ENCODE assay signal across 7 mouse cellular contexts in genomic region chr3:108209946-108210770, GRCm38 (mm10). TPM values are rescaled to one million over a fixed set of nuclear protein-coding genes. Genes with fewer than 3 reads are reported as not detected.
DNase-seq lines count a peak whose midpoint lies in the region; ATAC-seq lines count a peak whose summit lies in the region.

No protein-coding gene starts in this region.

- H3K36me3 ChIP-seq in intestine, embryonic 16.5 days (ENCODE audit: control insufficient read depth, insufficient read depth, low read length) = peaks cover 6% of the 10 kb centered on the region; the same call in 1 of the 2 replicates
- peaks cover 6% of the 10 kb centered on the region for H3K36me3 ChIP-seq in midbrain, embryonic 11.5 days (ENCODE audit: control insufficient read depth, insufficient read depth, low read length)

- H3K4me3 ChIP-seq in intestine, embryonic 16.5 days (ENCODE audit: low read length) = peak overlapping the region; percentile 65
- H3K4me3 ChIP-seq in midbrain, embryonic 11.5 days (ENCODE audit: low read depth, low read length) = peak overlapping the region; percentile 61

- peak overlapping the region; percentile 80 for H3K27ac ChIP-seq in intestine, embryonic 16.5 days (ENCODE audit: low read length)
- peak overlapping the region; percentile 89 for H3K27ac ChIP-seq in midbrain, embryonic 11.5 days (ENCODE audit: low read depth, low read length)

- H3K9me3 ChIP-seq in intestine, embryonic 16.5 days (ENCODE audit: control insufficient read depth, low read length) = no peaks in the 10 kb centered on the region
- no peaks in the 10 kb centered on the region for H3K9me3 ChIP-seq in midbrain, embryonic 11.5 days (ENCODE audit: control insufficient read depth, low read length)

- peak overlapping the region; percentile 89 for H3K4me2 ChIP-seq in intestine, embryonic 16.5 days (ENCODE audit: low read depth, low read length)
- H3K4me2 ChIP-seq in midbrain, embryonic 11.5 days = peak overlapping the region; percentile 69

- peak; percentile 95 for ATAC-seq in intestine, embryonic 16.5 days
- ATAC-seq in midbrain, embryonic 11.5 days (ENCODE audit: low FRiP score) = peak; percentile 96

- H3K27me3 ChIP-seq in intestine, embryonic 16.5 days (replicated peaks; ENCODE audit: control insufficient read depth, insufficient read depth, low read length) = no peaks in the 10 kb centered on the region
- no peaks in the 10 kb centered on the region for H3K27me3 ChIP-seq in midbrain, embryonic 11.5 days (ENCODE audit: control insufficient read depth, insufficient read depth, low read length)

- under 1% methylated on average over 58 of the region's 72 CpGs for WGBS in intestine, embryonic 16.5 days
- WGBS in midbrain, embryonic 11.5 days = under 1% methylated on average over 71 of the region's 72 CpGs

- intact Hi-C loops in left cerebral cortex, postnatal 36 days (cut with DNase I) = loop anchor here (2.0 to 5.0 kb wide), 2 partner anchors 47 to 128 kb away; partner anchors contain the start of gene Psma5

- H3K4me1 ChIP-seq in intestine, embryonic 16.5 days (ENCODE audit: control insufficient read depth, insufficient read depth, low read length) = peaks cover 18% of the 10 kb centered on the region
- H3K4me1 ChIP-seq in midbrain, embryonic 11.5 days (ENCODE audit: control insufficient read depth, insufficient read depth, low read length) = peaks cover 11% of the 10 kb centered on the region

- peak; percentile 92 for DNase-seq in adrenal gland, adult 8-10 months
- peak; percentile 97 for DNase-seq in embryo, embryonic 9.5 days (ENCODE audit: extremely low spot score)
- peak; percentile 84 to 90 for DNase-seq in gastrocnemius, postnatal 4 days (ENCODE audit: low spot score in 2 of 2)
- DNase-seq in left cerebral cortex, postnatal 36 days (ENCODE audit: low spot score in 2 of 2) = peak; percentile 96
- DNase-seq in midbrain, embryonic 11.5 days (ENCODE audit: low spot score, missing footprints) = peak; percentile 100
- peak; percentile 98 for DNase-seq in skeletal muscle tissue, adult 2 months (ENCODE audit: low read depth, low spot score)

- peak overlapping the region; percentile 78 for H3K9ac ChIP-seq in intestine, embryonic 16.5 days (ENCODE audit: low read depth, low read length)
- peak overlapping the region; percentile 93 for H3K9ac ChIP-seq in midbrain, embryonic 11.5 days (ENCODE audit: low read length)

RNA-seq across cellular contexts. Expression of gene Atxn7l2, which starts 0.6 kb away (rescaled TPM):
- total RNA-seq in adrenal gland, adult 8-10 months (2022) = 10 to 100 TPM in 3 of 4 experiments, 1 to 10 TPM in 1; 8.2 to 23.1 (median 15.0) TPM
- 10 to 100 TPM; 16.4 to 27.7 TPM for total RNA-seq in gastrocnemius, postnatal 4 days (2021)
- polyA plus RNA-seq in intestine, embryonic 16.5 days (2015; fragmentation: Nextera tagmentation; extraction: Ambion mirVana) = 9.7 and 10.5 TPM in 2 replicates
- total RNA-seq in left cerebral cortex, postnatal 36 days (2021) = 10 to 100 TPM; 20.5 to 32.5 TPM
- 16.9 and 18.3 TPM in 2 replicates for polyA plus RNA-seq in midbrain, embryonic 11.5 days (2014; fragmentation: Nextera tagmentation; extraction: Ambion mirVana)

RNA-seq across cellular contexts. Expression of gene Cyb561d1, which starts 9.1 kb away (rescaled TPM):
- total RNA-seq in adrenal gland, adult 8-10 months (2022) = 10 to 100 TPM in 2 of 4 experiments, 1 to 10 TPM in 2; 9.3 to 14.7 (median 11.7) TPM
- 1 to 10 TPM; 4.5 to 6.1 TPM for total RNA-seq in gastrocnemius, postnatal 4 days (2021)
- 4.2 and 4.7 TPM in 2 replicates for polyA plus RNA-seq in intestine, embryonic 16.5 days (2015; fragmentation: Nextera tagmentation; extraction: Ambion mirVana)
- 10 to 100 TPM; 15.0 to 21.4 TPM for total RNA-seq in left cerebral cortex, postnatal 36 days (2021)
- polyA plus RNA-seq in midbrain, embryonic 11.5 days (2014; fragmentation: Nextera tagmentation; extraction: Ambion mirVana) = 2.3 and 3.0 TPM in 2 replicates

RNA-seq across cellular contexts. Expression of gene Sypl2, which starts 16.3 kb away (rescaled TPM):
- 1 to 10 TPM in 1 of 4 experiments, under 1 TPM in 3; 0.35 to 1.0 (median 0.65) TPM for total RNA-seq in adrenal gland, adult 8-10 months (2022)
- 100 to 1,000 TPM; 441 to 517 TPM for total RNA-seq in gastrocnemius, postnatal 4 days (2021)
- polyA plus RNA-seq in intestine, embryonic 16.5 days (2015; fragmentation: Nextera tagmentation; extraction: Ambion mirVana) = 0.24 and 0.28 TPM in 2 replicates
- 1 to 10 TPM; 1.0 to 1.9 TPM for total RNA-seq in left cerebral cortex, postnatal 36 days (2021)
- polyA plus RNA-seq in midbrain, embryonic 11.5 days (2014; fragmentation: Nextera tagmentation; extraction: Ambion mirVana) = 0.93 and 1.3 TPM in 2 replicates

RNA-seq across cellular contexts. Expression of gene Amigo1, which starts 24.0 kb away (rescaled TPM):
- 10 to 100 TPM; 24.4 to 36.9 (median 31.6) TPM for total RNA-seq in adrenal gland, adult 8-10 months (2022)
- total RNA-seq in gastrocnemius, postnatal 4 days (2021) = 10 to 100 TPM; 27.9 to 32.2 TPM
- polyA plus RNA-seq in intestine, embryonic 16.5 days (2015; fragmentation: Nextera tagmentation; extraction: Ambion mirVana) = 2.2 and 2.5 TPM in 2 replicates
- total RNA-seq in left cerebral cortex, postnatal 36 days (2021) = 10 to 100 TPM; 71.3 to 78.0 TPM
- 4.2 and 4.3 TPM in 2 replicates for polyA plus RNA-seq in midbrain, embryonic 11.5 days (2014; fragmentation: Nextera tagmentation; extraction: Ambion mirVana)

RNA-seq across cellular contexts. Expression of gene Psma5, which starts 46.6 kb away (rescaled TPM):
- total RNA-seq in adrenal gland, adult 8-10 months (2022) = 10 to 100 TPM; 85.1 to 96.1 (median 89.0) TPM
- 100 to 1,000 TPM; 126 to 128 TPM for total RNA-seq in gastrocnemius, postnatal 4 days (2021)
- polyA plus RNA-seq in intestine, embryonic 16.5 days (2015; fragmentation: Nextera tagmentation; extraction: Ambion mirVana) = 249 and 278 TPM in 2 replicates
- 10 to 100 TPM; 68.7 to 77.3 TPM for total RNA-seq in left cerebral cortex, postnatal 36 days (2021)
- 274 and 295 TPM in 2 replicates for polyA plus RNA-seq in midbrain, embryonic 11.5 days (2014; fragmentation: Nextera tagmentation; extraction: Ambion mirVana)

Comparison
In these comparisons a context has a peak if more than half of its experiments do, and no peak if none do; other contexts are left out.
1. Peak in every context shown above with its lines: DNase-seq, ATAC-seq, H3K4me3 ChIP-seq and H3K27ac ChIP-seq.
2. RNA of gene Sypl2, which starts 16.3 kb away (total RNA-seq): 441 to 517 TPM in gastrocnemius, postnatal 4 days; 1.0 to 1.9 TPM in left cerebral cortex, postnatal 36 days and 0.35 to 1.0 TPM in adrenal gland, adult 8-10 months; every median in the first group is over 100 times any median in the second.